Mouse (Mus musculus) ES-E14 (cell line): ENCODE measurements around the gene Trim21. TPM values are rescaled to one million over a fixed set of nuclear protein-coding genes. Genes with fewer than 3 reads are reported as not detected.

ENCODE experiments used
- DNase-seq: peaks from one replicate; pipeline ENCODE4 v3.0.0-alpha.2; 2013; ENCODE audit warnings: low read depth, low spot score
- H3K27ac ChIP-seq: 2 replicates; pipeline ENCODE4 v1.5.1; 2012; ENCODE audit warnings: low read depth, mild to moderate bottlenecking, low read length, moderate library complexity, mixed read lengths; ENCODE audit not compliant: poor library complexity, insufficient read depth, severe bottlenecking
- H3K36me3 ChIP-seq: 2 replicates; pipeline ENCODE4 v1.6.1; 2012; ENCODE audit warnings: mild to moderate bottlenecking, low read length, moderate library complexity, mixed read lengths; ENCODE audit not compliant: control insufficient read depth, poor library complexity, insufficient read depth, severe bottlenecking
- H3K4me1 ChIP-seq, 2 experiments: fragments of 150-350 bp in 1 of 2; sonication (generic) in 1 of 2; 2 replicates each; pipeline ENCODE4 v1.6.1; 2012; ENCODE audit warnings: low read length in 2 of 2, mild to moderate bottlenecking in 1 of 2, mixed read lengths in 1 of 2; ENCODE audit not compliant: control insufficient read depth in 2 of 2, insufficient read depth in 2 of 2, poor library complexity in 1 of 2
- H3K4me3 ChIP-seq, 2 experiments: fragments of 150-350 bp in 1 of 2; sonication (generic) in 1 of 2; 2 replicates each; pipeline ENCODE4 v1.5.1; 2012; ENCODE audit warnings: low read length in 2 of 2, low read depth in 1 of 2, mild to moderate bottlenecking in 1 of 2, mixed read lengths in 1 of 2; ENCODE audit not compliant: insufficient read depth in 1 of 2, poor library complexity in 1 of 2, severe bottlenecking in 1 of 2
- H3K9ac ChIP-seq: 2 replicates; pipeline ENCODE4 v1.6.1; 2012; ENCODE audit warnings: low read depth, mild to moderate bottlenecking, low read length, mixed read lengths; ENCODE audit not compliant: poor library complexity, insufficient read depth, severe bottlenecking
- H3K9me3 ChIP-seq: fragments of 150-350 bp; sonication (generic); 2 replicates; pipeline ENCODE4 v1.6.1; 2012; ENCODE audit warnings: low read depth, mild to moderate bottlenecking, low read length; ENCODE audit not compliant: control insufficient read depth, insufficient read depth
- CHD2 ChIP-seq: IDR thresholded peaks from 2 replicates; pipeline ENCODE4 v1.6.1; 2014; ENCODE audit warnings: mild to moderate bottlenecking, low read depth, low read length, inconsistent platforms
- HCFC1 ChIP-seq: IDR thresholded peaks from 2 replicates; pipeline ENCODE4 v1.6.1; 2012; ENCODE audit warnings: low read length, inconsistent platforms, borderline replicate concordance; ENCODE audit not compliant: insufficient read depth
- MAFK ChIP-seq: IDR thresholded peaks from 2 replicates; pipeline ENCODE4 v1.6.1; 2014; ENCODE audit warnings: mild to moderate bottlenecking, low read depth, low read length, inconsistent platforms; ENCODE audit not compliant: insufficient read depth
- ZC3H11A ChIP-seq: IDR thresholded peaks from 2 replicates; pipeline ENCODE4 v1.6.1; 2012; ENCODE audit warnings: low read depth, mild to moderate bottlenecking, inconsistent platforms, low read length, borderline replicate concordance
- ZNF384 ChIP-seq: IDR thresholded peaks from 2 replicates; pipeline ENCODE4 v1.6.1; 2012; ENCODE audit warnings: low read depth, low read length, inconsistent platforms
- in situ Hi-C, 2 experiments: fragments of 600-800 bp; cut with MboI; formaldehyde crosslinking; loops; one replicate each; pipeline ENCODE4 v1.15.1; 2025; ENCODE audit warnings: low sequenced_read_pairs in 2 of 2, inconsistent platforms in 1 of 2; ENCODE audit not compliant: unreplicated experiment in 2 of 2
- total RNA-seq: library from RNA; depleted of rRNA; stranded (reverse); fragments of 300-350 nt; gene quantifications from 2 replicates; pipeline ENCODE4 v1.2.3, GENCODE M21; 2012

Trim21 gene
- total RNA-seq, 1 experiment: 6.2 TPM

DNA sequence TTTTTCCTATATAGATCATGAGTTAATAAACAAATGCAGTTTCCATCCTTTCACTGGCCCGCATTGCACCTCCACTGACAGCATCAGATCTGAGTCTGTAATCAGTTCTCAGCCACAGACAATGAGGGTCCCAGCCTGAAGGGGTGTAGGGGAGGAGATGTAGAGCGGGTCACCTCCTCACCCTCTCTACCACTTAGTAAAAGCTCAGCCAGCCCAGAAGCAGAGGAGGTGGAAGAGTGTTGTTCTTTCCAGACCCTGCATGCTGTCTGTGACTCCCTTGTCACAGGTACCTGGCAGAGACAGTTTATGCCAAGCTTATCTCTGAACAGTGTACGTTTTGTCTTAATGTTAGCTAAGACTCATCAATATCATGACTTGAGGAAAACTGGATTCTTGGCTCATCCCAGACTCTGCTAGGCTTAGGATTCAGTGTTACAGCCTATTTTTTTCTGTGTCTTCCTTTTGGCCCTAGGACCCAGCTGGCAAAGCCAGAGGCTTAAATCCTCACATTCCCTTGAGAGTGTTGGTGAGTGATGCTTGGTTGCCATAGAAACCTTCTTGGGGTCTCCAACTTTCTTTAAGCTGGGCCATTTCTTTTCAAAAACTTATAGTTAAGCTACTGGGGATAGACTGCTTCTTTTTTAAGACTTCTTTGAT lies 8.0 kb upstream of the Trim21 start:
- Histone ChIP-seq H3K36me3 (no peaks in the 10 kb centered on the region), H3K4me3 (no peak overlapping the region), H3K27ac (no peak overlapping the region), H3K9ac (no peak overlapping the region), H3K9me3 (no peaks in the 10 kb centered on the region), H3K4me1 (no peaks in the 10 kb centered on the region)
- DNase-seq: no peak
- TF ChIP-seq HCFC1 (no peak), ZC3H11A (no peak), ZNF384 (no peak), CHD2 (no peak)
- in situ Hi-C loops: no loop called here

DNA sequence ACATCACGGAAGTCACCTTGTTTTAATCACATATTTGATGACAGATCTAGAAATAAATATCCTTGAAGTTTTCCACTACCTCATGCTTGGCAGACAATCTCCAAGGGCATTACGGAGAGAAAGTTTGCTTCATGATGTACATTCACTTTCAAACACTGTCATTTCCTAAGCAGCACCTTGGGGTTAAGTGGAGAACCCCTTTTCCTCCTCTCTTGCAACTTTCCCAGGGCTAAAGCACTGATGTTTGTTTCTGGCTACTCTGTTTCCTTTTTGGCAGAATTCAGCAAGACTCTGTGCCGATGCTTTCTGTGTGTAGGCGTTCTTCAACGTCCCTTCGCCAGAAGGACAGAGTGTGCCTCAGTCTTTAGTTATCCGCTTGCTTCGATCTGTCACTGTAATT lies 5.9 kb upstream of the Trim21 start, which contains the start of gene Olfr550:
TSS of gene Olfr550 (plus strand) at position 301 of the 400 bp plus-strand sequence.
- no peak for DNase-seq
- Histone ChIP-seq H3K27ac (no peak within 1 kb of the TSS), H3K9ac (no peak within 1 kb of the TSS), H3K4me1 (no peaks in the 10 kb centered on the region), H3K4me3 (no peak within 1 kb of the TSS), H3K36me3 (no peaks in the 10 kb centered on the region), H3K9me3 (no peaks in the 10 kb centered on the region)
- in situ Hi-C loops: no loop called here
- TF ChIP-seq ZC3H11A: no peak
- TF ChIP-seq MAFK: no peak
- no peak for TF ChIP-seq ZNF384
- TF ChIP-seq HCFC1: no peak
- no peak for TF ChIP-seq CHD2

DNA sequence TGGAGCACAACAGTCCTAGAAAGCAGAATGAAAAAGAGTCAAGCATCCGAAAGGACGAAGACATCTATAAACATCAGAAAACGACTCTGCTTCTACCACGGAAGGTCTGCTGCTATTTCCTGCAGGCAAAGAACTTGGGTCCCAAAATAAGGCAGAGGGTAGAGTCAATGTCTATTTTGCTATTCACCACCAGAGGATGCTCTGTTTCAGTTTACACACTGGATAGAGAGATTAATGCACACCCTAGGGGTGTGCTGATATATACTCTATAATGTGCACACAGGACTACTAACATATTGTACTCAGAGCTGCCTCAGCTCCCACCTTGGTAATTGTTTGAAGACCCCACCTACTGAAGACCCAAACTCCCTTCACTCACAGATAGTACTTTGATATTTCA lies 933 bp upstream of the Trim21 start:
- no peaks in the 10 kb centered on the region for H3K9me3 ChIP-seq
- in situ Hi-C loops: no loop called here
- no peak for TF ChIP-seq HCFC1

DNA sequence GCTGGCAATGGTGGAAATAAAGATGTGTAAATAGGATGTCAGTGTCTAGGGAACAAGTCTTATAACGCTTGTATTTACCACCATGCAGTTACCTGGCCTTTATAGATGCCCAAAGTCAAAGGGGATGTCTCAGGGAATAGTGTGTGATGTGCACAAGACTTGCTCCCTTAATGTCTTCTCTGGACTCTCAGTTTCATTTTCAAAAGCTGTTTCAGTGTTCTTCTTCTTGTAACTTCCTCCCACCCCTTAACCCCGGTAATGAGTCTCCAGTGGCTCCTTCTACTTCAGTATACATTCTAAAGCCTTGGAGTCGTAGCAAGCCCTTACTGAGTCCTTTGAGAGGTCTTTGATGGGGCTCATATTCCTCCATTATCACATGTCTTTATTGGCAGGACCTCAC lies 12.0 kb downstream of the Trim21 start:
- no peak for DNase-seq
- in situ Hi-C loops: no loop called here
- TF ChIP-seq ZC3H11A: no peak
- no peak for TF ChIP-seq CHD2
- no peak for TF ChIP-seq HCFC1
- TF ChIP-seq ZNF384: no peak
- TF ChIP-seq MAFK: no peak

More for the DNA sequence above, 933 bp upstream of the Trim21 start:
- Histone ChIP-seq H3K4me3 (no peak overlapping the region), H3K9ac (no peak overlapping the region), H3K36me3 (no peaks in the 10 kb centered on the region), H3K4me1 (no peaks in the 10 kb centered on the region), H3K27ac (no peak overlapping the region)
- DNase-seq: no peak

DNA sequence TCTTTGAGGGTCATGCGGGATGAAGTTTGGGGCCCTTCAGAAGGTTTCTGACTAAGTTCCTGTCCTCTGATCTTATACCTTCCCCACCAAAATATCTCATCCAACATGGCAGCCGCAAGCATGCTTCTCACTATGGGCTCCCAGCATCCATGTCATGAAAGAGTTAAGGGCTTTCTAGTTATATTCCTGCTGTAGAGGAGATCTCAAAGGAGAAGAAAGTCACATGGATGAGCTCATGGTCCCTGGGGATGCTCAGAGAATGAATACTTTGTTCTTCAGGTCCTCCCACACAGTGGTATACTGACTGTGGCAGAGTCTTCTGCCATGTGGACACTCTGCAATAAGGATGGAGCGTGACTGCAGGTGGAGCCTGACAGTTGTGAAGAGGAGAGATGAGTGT lies 15.7 kb downstream of the Trim21 start, which contains the start of gene Olfr549:
TSS of gene Olfr549 (plus strand) at position 301 of the 400 bp plus-strand sequence.
- in situ Hi-C loops: no loop called here
- Histone ChIP-seq H3K9me3 (no peaks in the 10 kb centered on the region), H3K9ac (no peak within 1 kb of the TSS), H3K27ac (no peak within 1 kb of the TSS), H3K4me1 (no peaks in the 10 kb centered on the region), H3K4me3 (no peak within 1 kb of the TSS), H3K36me3 (no peaks in the 10 kb centered on the region)
- no peak for DNase-seq
- TF ChIP-seq CHD2 (no peak), MAFK (no peak), HCFC1 (no peak), ZNF384 (no peak), ZC3H11A (no peak)

More for the DNA sequence above, 12.0 kb downstream of the Trim21 start:
- Histone ChIP-seq H3K36me3 (no peaks in the 10 kb centered on the region), H3K4me3 (no peak overlapping the region), H3K4me1 (no peaks in the 10 kb centered on the region), H3K9ac (no peak overlapping the region), H3K27ac (no peak overlapping the region), H3K9me3 (no peaks in the 10 kb centered on the region)
